Mouse (Mus musculus) thymus, adult 2 months (tissue): ENCODE data around the gene Ensa. TPM values are rescaled to one million over a fixed set of nuclear protein-coding genes. Genes with fewer than 3 reads are reported as not detected.

ENCODE experiments used
- DNase-seq: peaks from one replicate; pipeline ENCODE4 v3.0.0; 2021
- H3K27ac ChIP-seq: fragments of 200-500 bp; 2 replicates; pipeline ENCODE4 v1.5.1; 2012; ENCODE audit warnings: low read length, control low read depth; ENCODE audit not compliant: control insufficient read depth, insufficient read depth
- H3K27me3 ChIP-seq: fragments of 200-500 bp; 2 replicates; pipeline ENCODE4 v1.6.1; 2012; ENCODE audit warnings: mild to moderate bottlenecking, low read length, moderate library complexity, mixed read lengths; ENCODE audit not compliant: control insufficient read depth, insufficient read depth
- H3K36me3 ChIP-seq: fragments of 200-500 bp; 2 replicates; pipeline ENCODE4 v1.6.1; 2012; ENCODE audit warnings: mild to moderate bottlenecking, low read length, moderate library complexity; ENCODE audit not compliant: control insufficient read depth, insufficient read depth
- H3K4me1 ChIP-seq: fragments of 200-500 bp; replicated peaks from 2 replicates; pipeline ENCODE4 v1.6.1; 2012; ENCODE audit warnings: low read length; ENCODE audit not compliant: control insufficient read depth, insufficient read depth
- H3K4me3 ChIP-seq: fragments of 200-500 bp; 2 replicates; pipeline ENCODE4 v1.5.1; 2012; ENCODE audit warnings: mild to moderate bottlenecking, low read length, control low read depth, moderate library complexity; ENCODE audit not compliant: control insufficient read depth, insufficient read depth
- CTCF ChIP-seq: fragments of 200-500 bp; IDR thresholded peaks from 2 replicates; pipeline ENCODE4 v1.5.1; 2012; ENCODE audit warnings: mild to moderate bottlenecking, control low read depth, low read length, moderate library complexity, borderline replicate concordance; ENCODE audit not compliant: control insufficient read depth, poor library complexity, insufficient read depth; ENCODE audit errors: extremely low read depth
- POLR2A ChIP-seq: fragments of 200-500 bp; IDR thresholded peaks from 2 replicates; pipeline ENCODE4 v1.6.1; 2012; ENCODE audit warnings: mild to moderate bottlenecking, low read length, control low read depth, moderate library complexity; ENCODE audit not compliant: control insufficient read depth, poor library complexity, insufficient read depth; ENCODE audit errors: extremely low read depth
- WGBS: fragments of 180-500 bp; shearing (Covaris S2); methylation state at CpG from one replicate; pipeline ENCODE4 v1.1.7; 2018; 5-methylcytosine and 5-hydroxymethylcytosine counted together
- polyA plus RNA-seq: library from polyadenylated mRNA; depleted of rRNA; stranded (reverse); fragments of >200 nt; gene quantifications from 2 replicates; pipeline ENCODE4 v1.2.3, GENCODE M21; 2012

The Ensa gene
- polyA plus RNA-seq, 1 experiment = 18.3 TPM

GRCm38 (mm10) chr3:95627763-95628162 lies 3.0 kb downstream of the Ensa start:
- peaks cover 4% of the 10 kb centered on the region; the same call in 1 of the 2 replicates for H3K4me1 ChIP-seq
- no peak overlapping the region for H3K27ac ChIP-seq
- WGBS = 92% methylated on average over 5 of the region's 5 CpGs
- no peaks in the 10 kb centered on the region for H3K27me3 ChIP-seq
- TF ChIP-seq POLR2A (no peak), CTCF (no peak)
- H3K4me3 ChIP-seq = no peak overlapping the region
- H3K36me3 ChIP-seq = peaks cover 53% of the 10 kb centered on the region
- no peak for DNase-seq

- 95% methylated on average over 4 of the region's 4 CpGs for WGBS
- DNase-seq = no peak
- Histone ChIP-seq H3K4me3 (no peak overlapping the region), H3K27me3 (no peaks in the 10 kb centered on the region), H3K27ac (no peak overlapping the region), H3K4me1 (peaks cover 4% of the 10 kb centered on the region; the same call in 1 of the 2 replicates), H3K36me3 (peaks cover 66% of the 10 kb centered on the region)
- TF ChIP-seq POLR2A (no peak), CTCF (no peak)
Measured at GRCm38 (mm10) chr3:95629755-95630154, 5.0 kb downstream of the Ensa start.

GRCm38 (mm10) chr3:95630856-95631255 lies 6.1 kb downstream of the Ensa start:
- no peak overlapping the region for H3K27ac ChIP-seq
- no peak for DNase-seq
- no peak overlapping the region for H3K4me3 ChIP-seq
- TF ChIP-seq POLR2A = no peak
- no peak for TF ChIP-seq CTCF
- H3K27me3 ChIP-seq = no peaks in the 10 kb centered on the region
- 48% methylated on average over 3 of the region's 3 CpGs for WGBS
- H3K36me3 ChIP-seq = peaks cover 76% of the 10 kb centered on the region
- H3K4me1 ChIP-seq = no peaks in the 10 kb centered on the region

- Histone ChIP-seq H3K36me3 (peaks cover 81% of the 10 kb centered on the region), H3K27ac (no peak overlapping the region), H3K27me3 (no peaks in the 10 kb centered on the region), H3K4me1 (no peaks in the 10 kb centered on the region), H3K4me3 (no peak overlapping the region)
- 89% methylated on average over 6 of the region's 6 CpGs for WGBS
- no peak for DNase-seq
- TF ChIP-seq CTCF (no peak), POLR2A (no peak)
Measured at GRCm38 (mm10) chr3:95631304-95631703, 6.5 kb downstream of the Ensa start.

GRCm38 (mm10) chr3:95632648-95633588 lies 8.1 kb downstream of the Ensa start:
- no peak for DNase-seq
- no peaks in the 10 kb centered on the region for H3K27me3 ChIP-seq
- no peak for TF ChIP-seq CTCF
- no peak for TF ChIP-seq POLR2A
- WGBS = 90% methylated on average over 12 of the region's 12 CpGs
- H3K4me3 ChIP-seq = no peak overlapping the region
- H3K4me1 ChIP-seq = no peaks in the 10 kb centered on the region
- H3K36me3 ChIP-seq = peaks cover 73% of the 10 kb centered on the region
- no peak overlapping the region; the same call in 1 of the 2 replicates for H3K27ac ChIP-seq

- TF ChIP-seq CTCF (no peak), POLR2A (no peak)
- H3K27ac ChIP-seq = no peak overlapping the region
- WGBS = 82% methylated on average over 4 of the region's 4 CpGs
Measured at GRCm38 (mm10) chr3:95635636-95636035, 10.8 kb downstream of the Ensa start.

GRCm38 (mm10) chr3:95636072-95636471 lies 11.3 kb downstream of the Ensa start:
- TF ChIP-seq CTCF = no peak
- no peak for TF ChIP-seq POLR2A
- Histone ChIP-seq H3K4me1 (no peaks in the 10 kb centered on the region; the same call in 1 of the 2 replicates), H3K27ac (no peak overlapping the region), H3K27me3 (no peaks in the 10 kb centered on the region), H3K4me3 (no peak overlapping the region), H3K36me3 (peaks cover 45% of the 10 kb centered on the region)
- WGBS = 96% methylated on average over 4 of the region's 4 CpGs
- no peak for DNase-seq

More at GRCm38 (mm10) chr3:95635636-95636035, 10.8 kb downstream of the Ensa start:
- Histone ChIP-seq H3K4me1 (no peaks in the 10 kb centered on the region; the same call in 1 of the 2 replicates), H3K36me3 (peaks cover 47% of the 10 kb centered on the region), H3K4me3 (no peak overlapping the region), H3K27me3 (no peaks in the 10 kb centered on the region)
- DNase-seq = no peak
